Mouse (Mus musculus): ENCODE measurements around the gene Tmem185b.
A peak's percentile ranks its signal among the peaks of the same experiment; 100 is the strongest.

The Tmem185b gene

DNA sequence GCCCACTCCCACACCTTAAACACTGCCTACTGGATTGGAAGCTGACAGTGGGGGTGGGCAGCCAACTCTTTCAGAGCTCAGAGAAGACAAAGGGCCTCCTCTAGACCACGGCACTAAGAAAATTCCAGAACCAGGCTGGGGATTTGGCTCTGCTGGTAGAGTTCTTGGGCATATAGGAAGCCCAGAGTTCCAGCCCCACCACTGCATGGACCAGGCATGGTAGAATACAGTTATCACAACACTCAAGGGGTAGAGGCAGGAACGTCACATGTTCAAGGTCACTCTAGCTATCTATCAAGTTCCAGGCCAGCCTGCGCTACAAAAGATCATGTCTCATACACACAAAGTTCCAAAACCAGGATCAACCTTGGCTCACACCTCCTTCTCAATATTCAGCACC lies 22.8 kb upstream of the Tmem185b start:
- no peak for DNase-seq (ENCODE audit: low spot score in 2 of 2)

GRCm38 (mm10) chr1:119503808-119504207 lies 22.2 kb upstream of the Tmem185b start:
- no peak for DNase-seq (ENCODE audit: low spot score in 2 of 2)

GRCm38 (mm10) chr1:119504260-119505062 lies 21.5 kb upstream of the Tmem185b start, which contains the start of gene Ralb:
TSS of gene Ralb (minus strand) at chr1:119504794.
- DNase-seq (ENCODE audit: low spot score in 2 of 2), result peak; percentile 87 to 90

GRCm38 (mm10) chr1:119505951-119506350 lies 20.0 kb upstream of the Tmem185b start:
- no peak for DNase-seq (ENCODE audit: low spot score in 2 of 2)

DNA sequence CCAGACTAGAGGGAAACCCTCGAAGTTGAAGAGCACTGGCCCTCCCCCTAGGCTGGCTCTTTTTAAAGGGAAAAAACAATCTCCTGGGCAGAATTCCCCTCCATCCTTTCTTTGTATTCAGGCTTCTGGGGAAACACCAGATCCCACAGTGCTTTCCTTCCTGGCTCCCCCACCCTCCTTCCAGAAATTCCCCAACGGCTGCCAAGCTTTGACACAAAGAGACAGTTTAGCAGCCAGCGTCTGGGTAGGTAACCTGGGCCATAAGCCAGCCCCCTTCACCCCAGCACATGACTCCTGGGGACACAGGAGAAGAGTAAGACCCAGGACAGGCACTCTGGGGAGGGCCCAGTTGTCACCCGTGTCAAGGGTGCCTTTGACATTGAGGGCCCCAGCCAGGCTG lies 17.4 kb upstream of the Tmem185b start:
- DNase-seq (ENCODE audit: low spot score in 2 of 2), result no peak

GRCm38 (mm10) chr1:119509474-119509873 lies 16.5 kb upstream of the Tmem185b start:
- no peak for DNase-seq (ENCODE audit: low spot score in 2 of 2)

- DNase-seq (ENCODE audit: low spot score in 2 of 2), result no peak
Measured at GRCm38 (mm10) chr1:119510409-119510808, 15.6 kb upstream of the Tmem185b start.

DNA sequence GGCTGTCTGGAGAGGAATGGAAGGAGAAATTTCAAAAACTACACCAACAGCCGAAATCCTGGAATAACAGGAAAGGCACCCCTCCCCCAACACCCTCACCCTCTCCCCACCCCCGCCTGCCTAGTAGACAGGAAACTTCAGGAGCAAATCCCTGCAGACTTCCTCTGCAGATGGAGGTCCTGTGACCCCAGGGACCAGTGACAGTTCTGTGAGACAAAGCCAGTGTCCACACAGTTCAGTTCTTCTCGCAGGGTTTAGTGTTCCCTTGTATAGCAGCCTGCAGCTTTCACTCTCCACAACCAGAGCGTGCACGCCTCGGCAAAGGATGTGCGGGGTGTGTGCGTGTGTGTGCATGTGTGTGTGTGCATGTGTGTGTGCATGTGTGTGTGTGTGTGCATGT lies 15.1 kb upstream of the Tmem185b start:
- DNase-seq (ENCODE audit: low spot score in 2 of 2), result no peak

DNA sequence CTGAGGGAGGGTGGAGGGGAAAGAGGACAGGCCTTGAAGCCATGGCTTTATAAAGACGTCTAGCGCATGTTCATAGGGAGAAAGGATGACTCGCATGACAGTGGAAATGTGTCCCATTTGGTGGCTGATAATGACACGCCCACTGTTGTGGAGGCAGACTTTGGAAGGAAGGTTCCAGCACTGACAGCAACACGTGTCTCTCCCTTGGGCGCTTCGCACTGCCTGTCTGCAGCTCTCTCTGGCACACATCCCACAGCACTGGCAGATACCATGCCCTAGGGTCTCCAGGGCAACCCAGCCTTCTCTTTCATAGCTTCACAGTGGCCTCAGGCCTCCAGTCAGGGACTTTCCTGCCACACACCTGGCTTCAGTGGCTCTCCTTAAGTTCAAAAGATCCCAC lies 7.9 kb upstream of the Tmem185b start:
- no peak for DNase-seq (ENCODE audit: low spot score in 2 of 2)

DNA sequence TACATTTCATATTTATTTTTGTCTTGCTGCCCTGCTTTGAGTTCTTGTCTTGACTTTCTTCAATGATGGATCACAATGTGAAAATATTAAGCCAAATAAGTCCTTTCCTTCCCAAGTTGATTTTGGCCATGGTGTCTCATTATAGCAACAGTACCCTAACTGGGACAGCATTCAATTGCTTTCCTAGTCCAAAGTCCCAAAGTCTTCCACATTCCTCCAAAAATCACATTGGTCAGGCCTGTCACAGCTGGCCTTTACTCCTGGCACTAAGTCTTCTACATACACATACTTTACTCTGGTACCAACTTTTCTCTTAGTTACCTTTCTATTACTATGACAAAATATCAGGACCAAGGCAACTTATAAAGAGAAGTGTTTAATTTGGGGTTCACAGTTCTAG lies 7.2 kb upstream of the Tmem185b start:
- no peak for DNase-seq (ENCODE audit: low spot score in 2 of 2)

DNA sequence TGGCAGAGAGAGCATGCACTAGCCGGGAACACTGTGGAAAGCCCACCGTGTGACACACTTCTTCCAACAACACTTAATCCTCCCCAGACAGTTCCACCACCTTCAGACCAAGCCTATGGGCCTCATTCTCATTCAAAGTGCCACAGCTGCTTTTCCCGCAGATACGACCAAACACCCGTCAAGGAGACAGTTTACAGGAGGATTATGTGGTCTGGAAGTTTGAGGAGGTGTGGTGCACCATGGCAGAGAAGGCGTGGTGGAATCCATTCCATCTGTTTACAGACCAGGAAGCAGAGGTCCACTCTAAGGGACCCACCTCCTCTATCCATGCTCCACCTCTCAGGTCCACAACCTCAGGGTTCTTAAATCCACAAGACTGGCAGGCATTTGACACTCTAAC lies 6.7 kb upstream of the Tmem185b start:
- no peak for DNase-seq (ENCODE audit: low spot score in 2 of 2)

DNA sequence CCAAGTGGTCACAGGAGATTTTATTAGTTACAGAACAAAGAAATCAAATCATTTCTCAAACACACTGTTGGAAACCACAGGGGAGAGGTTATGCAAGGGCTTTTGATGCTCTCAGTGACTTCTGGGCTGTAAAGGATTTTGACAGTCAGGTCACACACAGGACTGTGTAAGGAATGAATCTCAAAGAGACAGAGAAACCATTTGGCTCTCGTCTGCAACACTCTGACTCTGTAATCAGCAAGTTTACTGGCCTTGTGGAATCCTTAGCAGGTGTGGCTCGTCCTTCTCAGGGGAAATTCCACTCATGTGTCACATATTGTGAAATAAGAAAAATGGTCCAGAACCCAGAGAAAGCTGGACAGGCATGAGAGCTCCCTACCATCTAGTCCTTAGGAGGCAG lies 4.9 kb upstream of the Tmem185b start:
- DNase-seq (ENCODE audit: low spot score in 2 of 2), result no peak

- DNase-seq (ENCODE audit: low spot score in 2 of 2), result no peak
Measured at GRCm38 (mm10) chr1:119521681-119522080, 4.3 kb upstream of the Tmem185b start.

DNA sequence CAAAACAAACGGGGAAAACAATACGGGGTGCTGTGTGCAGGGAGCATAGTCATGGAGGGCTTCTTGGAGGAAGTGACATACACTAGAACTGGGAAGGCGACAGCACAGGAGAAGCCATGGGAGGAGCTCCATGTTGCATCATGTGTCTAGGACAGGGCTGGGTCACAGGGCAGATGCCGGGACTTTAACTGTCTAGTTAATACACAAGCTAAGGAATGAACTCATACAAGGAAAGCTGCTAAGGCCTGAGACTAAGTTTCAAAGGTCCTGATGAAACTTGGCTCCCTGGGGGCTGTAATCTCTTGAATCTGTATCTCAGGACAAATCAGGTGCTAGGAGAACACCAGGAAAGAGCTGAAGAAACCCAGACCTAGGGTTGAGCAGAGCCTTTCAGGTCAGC lies 3.2 kb upstream of the Tmem185b start:
- no peak for DNase-seq (ENCODE audit: low spot score in 2 of 2)

DNA sequence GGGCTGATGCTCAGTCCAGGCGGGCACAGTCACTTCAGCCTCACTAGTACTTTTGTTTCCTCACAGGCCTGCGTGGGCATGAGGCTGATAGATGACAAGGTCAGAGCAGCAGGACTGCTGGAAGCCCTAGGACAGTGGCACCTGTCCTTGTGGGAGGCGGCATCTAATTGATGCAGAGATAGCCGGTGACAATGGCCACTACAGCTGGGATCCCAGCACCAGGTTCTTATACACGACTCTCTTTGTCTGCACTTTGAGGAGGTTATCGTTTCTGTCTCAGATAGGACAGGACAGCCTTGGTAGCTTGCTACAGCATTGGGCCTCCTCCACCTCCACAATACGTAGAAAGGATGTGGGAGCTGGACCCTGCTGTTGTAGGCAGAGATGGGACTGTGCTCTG lies 2.6 kb upstream of the Tmem185b start:
- DNase-seq (ENCODE audit: low spot score in 2 of 2), result no peak

GRCm38 (mm10) chr1:119523826-119524225 lies 2.1 kb upstream of the Tmem185b start:
- DNase-seq (ENCODE audit: low spot score in 2 of 2), result no peak

DNA sequence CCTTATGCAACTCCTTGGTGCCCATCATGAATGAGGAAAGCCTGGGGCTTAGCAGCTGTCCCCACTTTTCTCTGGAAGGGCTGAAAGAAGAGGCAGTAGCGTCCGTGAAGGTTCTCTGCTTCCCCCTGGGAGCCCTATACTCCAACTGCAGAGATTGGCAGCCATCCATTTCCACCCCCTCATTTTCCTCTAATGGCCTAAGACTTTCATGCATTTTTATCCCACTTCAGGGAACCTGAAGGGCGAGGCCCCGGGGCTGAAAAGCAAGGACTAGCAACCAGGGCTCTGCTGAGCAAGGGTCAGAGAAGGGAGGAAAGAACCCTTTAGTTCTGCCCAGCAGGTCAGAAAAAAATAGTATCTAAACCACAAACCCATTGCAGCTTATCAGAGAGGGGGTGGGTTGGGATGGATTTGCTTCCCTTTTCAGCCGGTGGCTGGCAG lies 936 bp upstream of the Tmem185b start:
- no peak for DNase-seq (ENCODE audit: low spot score in 2 of 2)

- DNase-seq (ENCODE audit: low spot score in 2 of 2), result no peak
Measured at GRCm38 (mm10) chr1:119530941-119531340, 5.0 kb downstream of the Tmem185b start.

DNA sequence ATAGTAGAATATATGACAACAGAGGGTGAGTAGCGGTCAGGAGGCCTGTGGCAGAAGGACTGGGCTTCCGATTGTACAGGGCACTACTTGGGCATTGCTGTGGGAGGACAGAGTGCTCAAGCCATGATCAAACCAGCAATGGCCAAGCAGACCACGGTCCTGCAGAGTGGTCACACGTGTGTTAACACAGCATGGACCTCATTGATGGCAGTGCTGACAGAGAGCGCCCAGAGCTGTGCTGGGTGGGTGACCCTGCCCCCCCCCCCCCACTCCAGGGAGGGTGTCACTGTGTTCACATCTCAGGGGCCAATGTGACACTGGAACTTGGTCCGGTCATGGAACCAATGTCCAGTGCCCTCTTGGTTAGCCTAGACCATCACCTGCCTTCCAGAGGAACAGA lies 6.2 kb downstream of the Tmem185b start:
- DNase-seq (ENCODE audit: low spot score in 2 of 2), result no peak

DNA sequence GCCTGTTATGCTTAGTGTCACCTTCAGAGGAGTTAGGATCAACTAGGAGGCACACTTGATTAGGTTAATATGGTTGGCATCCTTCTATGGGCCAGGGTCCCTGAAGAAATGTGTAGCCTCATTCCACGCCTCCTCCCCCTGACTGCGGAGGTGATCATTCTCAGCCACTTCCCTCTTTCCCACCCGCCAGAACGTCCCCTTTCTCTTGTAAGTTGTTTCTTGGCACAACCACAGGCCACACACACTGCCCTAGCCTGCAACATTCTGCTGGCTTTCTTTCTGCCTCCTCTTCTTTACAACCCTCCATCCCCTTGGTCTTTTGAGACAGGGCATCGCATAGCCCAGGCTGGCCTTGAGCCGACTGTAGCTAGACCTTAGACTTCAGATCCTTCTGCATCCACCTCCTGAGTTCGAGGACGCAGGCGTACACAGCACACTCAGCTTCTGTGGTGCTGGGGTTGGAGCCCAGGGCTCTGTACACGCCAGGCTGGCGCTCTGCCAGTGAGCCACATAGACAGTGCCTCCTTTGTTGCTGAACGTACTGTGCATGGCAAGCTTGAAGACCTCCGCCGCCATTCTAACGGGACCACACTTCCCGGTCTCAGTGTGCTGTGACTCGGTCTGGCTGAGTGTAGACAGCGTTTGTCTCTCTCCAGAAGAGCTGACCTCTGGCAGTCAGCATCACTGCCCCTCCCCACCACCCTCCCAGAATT lies 7.3 kb downstream of the Tmem185b start:
- no peak for DNase-seq (ENCODE audit: low spot score in 2 of 2)

DNA sequence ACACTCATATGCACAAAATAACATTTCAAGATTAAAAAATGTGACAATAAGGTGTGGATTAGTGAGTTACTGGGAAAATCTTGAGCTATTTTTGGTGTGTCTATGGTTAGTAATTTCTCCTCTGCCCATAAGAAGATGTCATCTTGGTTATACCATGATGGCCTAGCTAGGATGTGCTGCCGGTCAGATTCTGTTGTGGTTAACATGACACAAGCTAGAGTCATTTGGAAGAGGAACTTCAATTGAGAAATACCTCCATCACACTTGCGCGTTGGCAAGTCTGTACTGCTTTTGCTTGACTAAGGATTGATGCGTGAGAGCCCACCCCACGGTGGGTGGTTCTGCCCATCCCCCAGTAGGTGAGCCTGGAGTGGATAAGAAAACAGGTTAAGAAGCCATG lies 8.4 kb downstream of the Tmem185b start:
- DNase-seq (ENCODE audit: low spot score in 2 of 2), result no peak

GRCm38 (mm10) chr1:119536122-119536521 lies 10.2 kb downstream of the Tmem185b start:
- no peak for DNase-seq (ENCODE audit: low spot score in 2 of 2)

DNA sequence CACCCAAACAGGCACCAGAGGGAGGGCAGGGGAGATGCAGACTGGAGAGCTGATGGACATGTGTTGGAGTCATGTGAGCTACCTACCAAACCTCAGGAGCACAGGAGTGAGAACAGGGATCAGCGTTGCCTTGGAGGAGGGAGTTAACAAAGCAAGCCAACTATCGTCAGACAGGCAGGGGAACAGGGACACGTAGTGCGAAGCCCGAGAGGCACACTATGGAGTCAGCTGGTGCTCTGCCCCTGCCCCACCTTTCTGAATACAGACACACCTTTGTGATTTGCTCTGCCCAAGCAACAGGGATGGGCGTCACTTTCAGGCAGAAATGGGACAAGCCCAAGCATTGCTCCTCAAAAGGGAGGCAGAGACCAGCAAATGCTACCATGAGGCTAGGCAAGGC lies 11.7 kb downstream of the Tmem185b start:
- DNase-seq (ENCODE audit: low spot score in 2 of 2), result peak in 1 of 2 experiments; percentile 56

Data from spleen, postnatal 4 days (tissue).